Mouse (Mus musculus): ENCODE data around the gene Smg6. TPM values are rescaled to one million over a fixed set of nuclear protein-coding genes. Genes with fewer than 3 reads are reported as not detected.
A peak's percentile ranks its signal among the peaks of the same experiment; 100 is the strongest.

The Smg6 gene
- polyA plus RNA-seq, 1 experiment from 2014 or later, result 17.3 TPM

- ATAC-seq (ENCODE audit: borderline replicate concordance, extremely low read depth, low FRiP score, low TSS enrichment), result no peak
- 9% methylated on average over 55 of the region's 55 CpGs for WGBS
- Histone ChIP-seq H3K9ac (peak overlapping the region; percentile 71), H3K27ac (peak overlapping the region; percentile 89), H3K27me3 (peaks cover 74% of the 10 kb centered on the region), H3K36me3 (peaks cover 14% of the 10 kb centered on the region), H3K4me3 (peak overlapping the region; percentile 63), H3K4me2 (peak overlapping the region; percentile 90), H3K4me1 (peaks cover 91% of the 10 kb centered on the region), H3K9me3 (no peaks in the 10 kb centered on the region)
Observed at GRCm38 (mm10) chr11:75166193-75166842, 240.7 kb downstream of the Smg6 start.

- 4% methylated on average over 68 of the region's 68 CpGs for WGBS
- peak overlapping the region; percentile 63 for H3K4me3 ChIP-seq
- H3K4me1 ChIP-seq, result peaks cover 90% of the 10 kb centered on the region
- H3K9ac ChIP-seq, result peak overlapping the region; percentile 71
- peaks cover 81% of the 10 kb centered on the region for H3K27me3 ChIP-seq
- no peaks in the 10 kb centered on the region for H3K9me3 ChIP-seq
- H3K4me2 ChIP-seq, result peak overlapping the region; percentile 90
- peaks cover 14% of the 10 kb centered on the region for H3K36me3 ChIP-seq
- peak overlapping the region; percentile 89 for H3K27ac ChIP-seq
- ATAC-seq (ENCODE audit: borderline replicate concordance, extremely low read depth, low FRiP score, low TSS enrichment), result no peak
Observed at GRCm38 (mm10) chr11:75166861-75167642, 241.4 kb downstream of the Smg6 start.

GRCm38 (mm10) chr11:75167643-75168589 lies 242.3 kb downstream of the Smg6 start:
- H3K4me2 ChIP-seq, result peak overlapping the region; percentile 90
- ATAC-seq (ENCODE audit: borderline replicate concordance, extremely low read depth, low FRiP score, low TSS enrichment), result no peak
- H3K4me3 ChIP-seq, result peak overlapping the region; percentile 63
- H3K27ac ChIP-seq, result peak overlapping the region; percentile 89
- H3K9me3 ChIP-seq, result no peaks in the 10 kb centered on the region
- H3K36me3 ChIP-seq, result peaks cover 10% of the 10 kb centered on the region
- WGBS, result 4% methylated on average over 40 of the region's 63 CpGs
- H3K9ac ChIP-seq, result peak overlapping the region; percentile 71
- H3K27me3 ChIP-seq, result peaks cover 90% of the 10 kb centered on the region
- peaks cover 90% of the 10 kb centered on the region for H3K4me1 ChIP-seq

GRCm38 (mm10) chr11:75168590-75169361 lies 243.2 kb downstream of the Smg6 start:
- WGBS, result under 1% methylated on average over 79 of the region's 83 CpGs
- peak overlapping the region; percentile 89 for H3K27ac ChIP-seq
- H3K4me1 ChIP-seq, result peaks cover 90% of the 10 kb centered on the region
- H3K4me2 ChIP-seq, result peak overlapping the region; percentile 90
- peaks cover 4% of the 10 kb centered on the region; the same call in 1 of the 2 replicates for H3K36me3 ChIP-seq
- ATAC-seq (ENCODE audit: borderline replicate concordance, extremely low read depth, low FRiP score, low TSS enrichment), result peak; percentile 36
- H3K9me3 ChIP-seq, result no peaks in the 10 kb centered on the region
- H3K27me3 ChIP-seq, result peaks cover 97% of the 10 kb centered on the region
- H3K4me3 ChIP-seq, result peak overlapping the region; percentile 63
- peak overlapping the region; percentile 71 for H3K9ac ChIP-seq

- Histone ChIP-seq H3K27ac (peak within 1 kb of the TSS; percentile 89), H3K4me3 (peak within 1 kb of the TSS; percentile 63), H3K4me1 (peaks cover 87% of the 10 kb centered on the region), H3K4me2 (peak within 1 kb of the TSS; percentile 90), H3K36me3 (no peaks in the 10 kb centered on the region; the same call in 1 of the 2 replicates), H3K9me3 (no peaks in the 10 kb centered on the region), H3K9ac (peak within 1 kb of the TSS; percentile 71), H3K27me3 (peaks cover 92% of the 10 kb centered on the region)
- WGBS, result 1% methylated on average over 23 of the region's 23 CpGs
- no peak for ATAC-seq (ENCODE audit: borderline replicate concordance, extremely low read depth, low FRiP score, low TSS enrichment)
Observed at GRCm38 (mm10) chr11:75169405-75170080, 243.9 kb downstream of the Smg6 start, which contains the start of gene Hic1. TSS of gene Hic1 (minus strand) at chr11:75169519.

GRCm38 (mm10) chr11:75170136-75170751 lies 244.6 kb downstream of the Smg6 start:
- no peaks in the 10 kb centered on the region; the same call in 1 of the 2 replicates for H3K36me3 ChIP-seq
- no peaks in the 10 kb centered on the region for H3K9me3 ChIP-seq
- under 1% methylated on average over 38 of the region's 38 CpGs for WGBS
- H3K9ac ChIP-seq, result no peak overlapping the region
- H3K4me3 ChIP-seq, result peak overlapping the region; percentile 63
- peaks cover 85% of the 10 kb centered on the region for H3K27me3 ChIP-seq
- H3K4me2 ChIP-seq, result peak overlapping the region; percentile 90
- ATAC-seq (ENCODE audit: borderline replicate concordance, extremely low read depth, low FRiP score, low TSS enrichment), result peak; percentile 36
- peaks cover 80% of the 10 kb centered on the region for H3K4me1 ChIP-seq
- peak overlapping the region; percentile 89 for H3K27ac ChIP-seq

GRCm38 (mm10) chr11:75171186-75171865 lies 245.7 kb downstream of the Smg6 start:
- peaks cover 74% of the 10 kb centered on the region for H3K27me3 ChIP-seq
- H3K27ac ChIP-seq, result no peak overlapping the region
- H3K36me3 ChIP-seq, result no peaks in the 10 kb centered on the region; the same call in 1 of the 2 replicates
- H3K4me1 ChIP-seq, result peaks cover 70% of the 10 kb centered on the region
- WGBS, result 14% methylated on average over 17 of the region's 17 CpGs
- no peaks in the 10 kb centered on the region for H3K9me3 ChIP-seq
- no peak overlapping the region for H3K9ac ChIP-seq
- ATAC-seq (ENCODE audit: borderline replicate concordance, extremely low read depth, low FRiP score, low TSS enrichment), result no peak
- H3K4me2 ChIP-seq, result peak overlapping the region; percentile 92
- 0 out of 2 replicates have a peak overlapping the region, but pooled peaks have one; percentile 62 for H3K4me3 ChIP-seq

GRCm38 (mm10) chr11:75172151-75173094 lies 246.8 kb downstream of the Smg6 start:
- no peak for ATAC-seq (ENCODE audit: borderline replicate concordance, extremely low read depth, low FRiP score, low TSS enrichment)
- H3K4me1 ChIP-seq, result peaks cover 59% of the 10 kb centered on the region
- no peaks in the 10 kb centered on the region; the same call in 1 of the 2 replicates for H3K36me3 ChIP-seq
- peak overlapping the region; percentile 92 for H3K4me2 ChIP-seq
- peak overlapping the region; percentile 62 for H3K4me3 ChIP-seq
- peaks cover 63% of the 10 kb centered on the region for H3K27me3 ChIP-seq
- 1% methylated on average over 75 of the region's 75 CpGs for WGBS
- H3K9me3 ChIP-seq, result no peaks in the 10 kb centered on the region
- H3K27ac ChIP-seq, result no peak overlapping the region
- no peak overlapping the region for H3K9ac ChIP-seq

Measured in lung, embryonic 15.5 days (tissue).